Mouse (Mus musculus) testis, postnatal 14 days (tissue): Measurements from ENCODE around the gene Amn1.

Experiments used
- DNase-seq: peaks from one replicate; pipeline ENCODE4 v3.0.0; 2021; ENCODE audit warnings: low spot score

Amn1 gene

GRCm38 (mm10) chr6:149107615-149108014 lies 80.9 kb downstream of the Amn1 start:
- DNase-seq: no peak
